Mouse (Mus musculus) CH12.LX (cell line): ENCODE results near the gene Sec24a. TPM values are rescaled to one million over a fixed set of nuclear protein-coding genes. Genes with fewer than 3 reads are reported as not detected.

ENCODE experiments used
- DNase-seq: peaks from one replicate; pipeline ENCODE4 v3.0.0-alpha.2; 2013; ENCODE audit errors: extremely low read depth
- H3K27ac ChIP-seq: 2 replicates; pipeline ENCODE4 v1.5.1; 2012; ENCODE audit warnings: low read depth, mild to moderate bottlenecking, control low read depth, moderate library complexity; ENCODE audit not compliant: insufficient read depth
- H3K27me3 ChIP-seq: replicated peaks from 2 replicates; pipeline ENCODE3; 2012; ENCODE audit warnings: inconsistent platforms
- H3K36me3 ChIP-seq, 2 experiments: replicated peaks in 1 of 2; 2 replicates each; pipeline versions ENCODE3 to v1.6.1; 2012; ENCODE audit warnings: inconsistent platforms in 1 of 2, low read length in 1 of 2, mild to moderate bottlenecking in 1 of 2, mixed read lengths in 1 of 2, moderate library complexity in 1 of 2; ENCODE audit not compliant: control insufficient read depth in 1 of 2, insufficient read depth in 1 of 2
- H3K4me1 ChIP-seq, 2 experiments: 2 replicates each; pipeline ENCODE4 v1.6.1; 2012; ENCODE audit warnings: inconsistent platforms in 1 of 2, moderate library complexity in 1 of 2; ENCODE audit not compliant: insufficient read depth in 2 of 2, control insufficient read depth in 1 of 2
- H3K4me2 ChIP-seq: 2 replicates; pipeline ENCODE4 v1.6.1; 2012; ENCODE audit warnings: low read depth, mild to moderate bottlenecking, control low read depth; ENCODE audit not compliant: poor library complexity, insufficient read depth, severe bottlenecking
- H3K4me3 ChIP-seq, 3 experiments: fragments of 150-350 bp in 1 of 3; sonication (generic) in 1 of 3; replicated peaks in 1 of 3; 2 replicates each; pipeline versions ENCODE3 to v1.5.1; 2011 to 2012; ENCODE audit warnings: low read depth in 2 of 3, low read length in 2 of 3, mild to moderate bottlenecking in 2 of 3, moderate library complexity in 2 of 3, control low read depth in 1 of 3, improper control_type of control experiment in 1 of 3, inconsistent platforms in 1 of 3, mixed read lengths in 1 of 3; ENCODE audit not compliant: poor library complexity in 1 of 3
- H3K79me2 ChIP-seq: replicated peaks from 2 replicates; pipeline ENCODE4 v1.6.1; 2012; ENCODE audit warnings: mild to moderate bottlenecking, moderate library complexity; ENCODE audit not compliant: control insufficient read depth, poor library complexity, insufficient read depth, severe bottlenecking; ENCODE audit errors: extremely low read depth
- H3K9ac ChIP-seq: 2 replicates; pipeline ENCODE4 v1.6.1; 2012; ENCODE audit warnings: low read depth, mild to moderate bottlenecking, control low read depth, moderate library complexity; ENCODE audit not compliant: insufficient read depth
- H3K9me3 ChIP-seq: replicated peaks from 2 replicates; pipeline ENCODE3; 2012; ENCODE audit warnings: low read length, inconsistent platforms, mixed read lengths
- BHLHE40 ChIP-seq: IDR thresholded peaks from 2 replicates; pipeline ENCODE4 v1.6.1; 2011; ENCODE audit warnings: mild to moderate bottlenecking, low read depth, low read length, improper control_type of control experiment
- CHD1 ChIP-seq: IDR thresholded peaks from 2 replicates; pipeline ENCODE4 v1.6.1; 2012; ENCODE audit warnings: low read depth, low read length, improper control_type of control experiment, inconsistent platforms
- CHD2 ChIP-seq: IDR thresholded peaks from 2 replicates; pipeline ENCODE4 v1.6.1; 2011; ENCODE audit warnings: low read length, improper control_type of control experiment
- CTCF ChIP-seq, 2 experiments: IDR thresholded peaks in 1 of 2; conservative IDR thresholded peaks in 1 of 2; 2 replicates each; pipeline ENCODE4 v1.5.1; 2011 to 2012; ENCODE audit warnings: low read depth in 2 of 2, low read length in 2 of 2, improper control_type of control experiment in 1 of 2, inconsistent platforms in 1 of 2, mild to moderate bottlenecking in 1 of 2, moderate library complexity in 1 of 2
- ELF1 ChIP-seq: IDR thresholded peaks from 2 replicates; pipeline ENCODE4 v1.6.1; 2014; ENCODE audit warnings: low read depth, mild to moderate bottlenecking, inconsistent platforms, low read length, improper control_type of control experiment
- EP300 ChIP-seq: IDR thresholded peaks from 2 replicates; pipeline ENCODE4 v1.6.1; 2011; ENCODE audit warnings: low read length, improper control_type of control experiment
- ETS1 ChIP-seq: conservative IDR thresholded peaks from 2 replicates; pipeline ENCODE4 v1.6.1; 2012; ENCODE audit warnings: low read depth, mild to moderate bottlenecking, inconsistent platforms, low read length, improper control_type of control experiment, moderate library complexity
- IRF4 ChIP-seq: IDR thresholded peaks from 2 replicates; pipeline ENCODE4 v1.6.1; 2014; ENCODE audit warnings: low read depth, mild to moderate bottlenecking, inconsistent platforms, low read length, improper control_type of control experiment
- JUN ChIP-seq: IDR thresholded peaks from 2 replicates; pipeline ENCODE4 v1.6.1; 2011; ENCODE audit warnings: low read depth, mild to moderate bottlenecking, low read length, improper control_type of control experiment, moderate library complexity; ENCODE audit not compliant: insufficient read depth
- JUND ChIP-seq: conservative IDR thresholded peaks from 2 replicates; pipeline ENCODE4 v1.6.1; 2011; ENCODE audit warnings: low read depth, low read length, improper control_type of control experiment
- KAT2A ChIP-seq: IDR thresholded peaks from 2 replicates; pipeline ENCODE4 v1.6.1; 2012; ENCODE audit warnings: low read length, improper control_type of control experiment, inconsistent platforms; ENCODE audit not compliant: insufficient replicate concordance
- MAFK ChIP-seq: IDR thresholded peaks from 2 replicates; pipeline ENCODE4 v1.6.1; 2011; ENCODE audit warnings: low read length, improper control_type of control experiment; ENCODE audit not compliant: insufficient replicate concordance
- MAX ChIP-seq: IDR thresholded peaks from 2 replicates; pipeline ENCODE4 v1.6.1; 2011; ENCODE audit warnings: low read length, improper control_type of control experiment
- MEF2A ChIP-seq: IDR thresholded peaks from 2 replicates; pipeline ENCODE4 v1.6.1; 2014; ENCODE audit warnings: low read depth, mild to moderate bottlenecking, inconsistent platforms, low read length, improper control_type of control experiment, borderline replicate concordance
- MXI1 ChIP-seq: IDR thresholded peaks from 2 replicates; pipeline ENCODE4 v1.6.1; 2011; ENCODE audit warnings: mild to moderate bottlenecking, low read depth, low read length, improper control_type of control experiment
- MYC ChIP-seq: IDR thresholded peaks from 2 replicates; pipeline ENCODE4 v1.6.1; 2011; ENCODE audit warnings: low read depth, mild to moderate bottlenecking, improper control_type of control experiment, low read length
- PAX5 ChIP-seq: IDR thresholded peaks from 2 replicates; pipeline ENCODE4 v1.6.1; 2012; ENCODE audit warnings: low read length, inconsistent platforms, mixed read lengths
- POLR2A ChIP-seq: IDR thresholded peaks from 2 replicates; pipeline ENCODE4 v1.6.1; 2011; ENCODE audit warnings: low read depth, mild to moderate bottlenecking, improper control_type of control experiment, low read length
- POLR2AphosphoS2 ChIP-seq: IDR thresholded peaks from 2 replicates; pipeline ENCODE4 v1.6.1; 2011; ENCODE audit warnings: low read depth, low read length, improper control_type of control experiment
- RAD21 ChIP-seq: IDR thresholded peaks from 2 replicates; pipeline ENCODE4 v1.6.1; 2011; ENCODE audit warnings: low read depth, mild to moderate bottlenecking, low read length, improper control_type of control experiment, moderate library complexity
- RCOR1 ChIP-seq: conservative IDR thresholded peaks from 2 replicates; pipeline ENCODE4 v1.6.1; 2012; ENCODE audit warnings: low read depth, mild to moderate bottlenecking, inconsistent platforms, low read length, improper control_type of control experiment
- TCF12 ChIP-seq: IDR thresholded peaks from 2 replicates; pipeline ENCODE4 v1.6.1; 2014; ENCODE audit warnings: low read depth, mild to moderate bottlenecking, inconsistent platforms, low read length, improper control_type of control experiment
- UBTF ChIP-seq: IDR thresholded peaks from 2 replicates; pipeline ENCODE4 v1.6.1; 2012; ENCODE audit warnings: low read depth, mild to moderate bottlenecking, inconsistent platforms, low read length, improper control_type of control experiment, moderate library complexity
- USF1 ChIP-seq: IDR thresholded peaks from 2 replicates; pipeline ENCODE4 v1.6.1; 2014; ENCODE audit warnings: low read depth, mild to moderate bottlenecking, inconsistent platforms, low read length, improper control_type of control experiment
- ZC3H11A ChIP-seq: IDR thresholded peaks from 2 replicates; pipeline ENCODE4 v1.6.1; 2012; ENCODE audit warnings: low read depth, mild to moderate bottlenecking, inconsistent platforms, low read length, improper control_type of control experiment
- ZNF384 ChIP-seq: IDR thresholded peaks from 2 replicates; pipeline ENCODE4 v1.6.1; 2012; ENCODE audit warnings: low read depth, low read length, improper control_type of control experiment, inconsistent platforms
- dilution Hi-C: fragments of 300-500 bp; cut with MboI; formaldehyde crosslinking; loops from 2 replicates; pipeline ENCODE4 v1.14.3; 2020; ENCODE audit warnings: low sequenced_read_pairs; ENCODE audit not compliant: extremely low pct_unique_long_range_greater_than_20kb, extremely low pct_ligation_motif_present
- in situ Hi-C: fragments of 300-500 bp; cut with MboI; formaldehyde crosslinking; loops from 3 replicates; pipeline ENCODE4 v1.14.3; 2019; ENCODE audit warnings: low sequenced_read_pairs, low pct_ligation_motif_present, low pct_unique_long_range_greater_than_20kb, mixed read lengths
- polyA plus RNA-seq: library from polyadenylated mRNA; unstranded; fragments of >175 nt; gene quantifications from 2 replicates; pipeline ENCODE4 v1.2.1, GENCODE M21; 2012; ENCODE audit warnings: low read depth; ENCODE audit not compliant: insufficient read length
- total RNA-seq, 2 experiments: library from RNA; depleted of rRNA; stranded (reverse); fragments of 300-350 nt in 1 of 2; fragments of >200 nt in 1 of 2; gene quantifications; 2 replicates each; pipeline ENCODE4 v1.2.3; 2012 to 2014

The Sec24a gene
- total and polyA plus RNA-seq, 3 experiments, result 5.5 to 16.8 (median 6.3) TPM

DNA sequence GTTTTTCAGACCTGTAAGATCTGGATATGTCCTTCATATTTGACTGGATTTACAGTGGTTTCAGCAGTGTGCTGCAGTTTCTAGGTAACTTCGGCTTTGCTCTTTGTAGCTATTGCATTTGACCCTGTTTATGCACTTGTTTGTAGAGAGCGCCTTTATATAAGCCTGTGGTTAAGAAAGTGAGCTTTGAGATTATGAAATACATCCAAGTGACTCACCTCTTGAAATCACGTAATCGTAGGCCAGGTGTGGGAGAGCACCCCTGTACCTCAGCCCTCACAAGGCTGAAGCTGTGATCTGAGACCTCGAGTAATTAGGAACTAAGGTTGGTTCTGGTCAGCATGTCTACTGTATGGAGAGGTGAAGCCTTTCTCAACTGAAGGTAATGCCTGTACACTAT, 14.0 kb upstream of the Sec24a start:
- H3K4me2 ChIP-seq, result no peak overlapping the region
- H3K4me3 ChIP-seq, result no peak overlapping the region
- no peak for DNase-seq
- no peaks in the 10 kb centered on the region for H3K4me1 ChIP-seq
- H3K79me2 ChIP-seq, result peaks cover 24% of the 10 kb centered on the region
- no peak overlapping the region for H3K9ac ChIP-seq
- H3K27ac ChIP-seq, result no peak overlapping the region
- no peaks in the 10 kb centered on the region for H3K27me3 ChIP-seq
- dilution Hi-C loops, result no loop called here
- H3K36me3 ChIP-seq, result peaks cover 33 to 89% of the 10 kb centered on the region in 2 experiments
- peaks cover 8% of the 10 kb centered on the region for H3K9me3 ChIP-seq
- TF ChIP-seq ZNF384 (no peak), MAX (no peak), CTCF (conservative IDR thresholded peaks at IDR 0.05 in 1 of 2, IDR thresholded peaks at IDR 0.05 in 1 of 2; ENCODE audit: low read depth in 2 of 2, low read length in 2 of 2) (no peak), KAT2A (no peak), POLR2A (no peak), RCOR1 (no peak)
- in situ Hi-C loops, result no loop called here

DNA sequence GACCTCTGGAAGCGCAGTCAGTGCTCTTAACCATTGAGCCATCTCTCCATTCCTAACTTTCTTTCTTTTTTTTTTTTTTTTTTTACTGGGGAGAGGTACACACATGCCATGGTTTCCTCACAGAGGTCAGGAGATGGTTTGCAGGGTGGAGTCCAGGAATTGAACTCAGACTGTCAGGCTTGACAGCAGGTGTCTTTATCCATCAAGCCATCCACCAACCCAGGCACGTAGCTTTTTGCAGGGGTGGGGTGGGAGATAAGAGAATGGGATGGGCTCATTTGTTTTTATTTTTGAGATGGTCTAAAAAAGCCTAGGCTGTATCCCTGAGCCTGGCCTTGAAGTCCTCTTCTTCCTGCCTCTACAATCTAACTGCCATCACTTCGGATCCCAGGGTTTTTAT, 12.1 kb upstream of the Sec24a start:
- no peak overlapping the region for H3K27ac ChIP-seq
- TF ChIP-seq POLR2A, result no peak
- no peak for TF ChIP-seq CHD1
- TF ChIP-seq CHD2, result no peak
- no peak for TF ChIP-seq POLR2AphosphoS2
- TF ChIP-seq USF1, result no peak
- no peak for TF ChIP-seq KAT2A
- H3K79me2 ChIP-seq, result peaks cover 43% of the 10 kb centered on the region
- no peaks in the 10 kb centered on the region for H3K4me1 ChIP-seq
- H3K27me3 ChIP-seq, result no peaks in the 10 kb centered on the region
- H3K9ac ChIP-seq, result no peak overlapping the region
- peaks cover 22 to 90% of the 10 kb centered on the region in 2 experiments for H3K36me3 ChIP-seq
- in situ Hi-C loops (no loop called here), dilution Hi-C loops (no loop called here)
- peaks cover 11% of the 10 kb centered on the region for H3K9me3 ChIP-seq
- no peak for DNase-seq
- H3K4me2 ChIP-seq, result no peak overlapping the region
- H3K4me3 ChIP-seq, result no peak overlapping the region

DNA sequence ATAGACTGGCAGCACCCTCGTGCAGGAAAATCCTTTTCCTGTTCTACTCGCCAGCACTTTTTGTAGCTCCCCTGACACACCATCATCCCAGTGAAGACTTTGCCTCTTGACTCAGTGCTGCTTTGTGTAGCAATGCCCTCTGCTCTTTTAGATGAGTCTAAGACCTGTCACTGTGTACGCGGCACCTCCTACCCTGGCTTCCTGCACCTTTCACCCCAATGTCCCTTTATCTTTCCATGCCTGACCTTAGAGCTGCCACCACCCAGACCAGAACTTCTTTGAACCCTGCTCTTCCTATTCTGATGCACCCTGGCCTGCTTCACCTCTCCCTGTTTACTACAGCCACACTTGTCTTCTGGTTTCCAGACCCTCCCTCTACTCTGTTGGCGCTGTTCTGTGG, 4.9 kb upstream of the Sec24a start:
- peaks cover 83% of the 10 kb centered on the region for H3K79me2 ChIP-seq
- no peak overlapping the region for H3K4me3 ChIP-seq
- peaks cover 5 to 61% of the 10 kb centered on the region in 2 experiments for H3K36me3 ChIP-seq
- TF ChIP-seq IRF4, result no peak
- no peak for TF ChIP-seq EP300
- no peak for TF ChIP-seq BHLHE40
- no peak for TF ChIP-seq RAD21
- no peak for TF ChIP-seq JUND
- no peak for TF ChIP-seq ZC3H11A
- TF ChIP-seq MXI1, result no peak
- no peak for TF ChIP-seq CHD2
- no peak for TF ChIP-seq CHD1
- no peak for TF ChIP-seq PAX5
- TF ChIP-seq MEF2A, result no peak
- no peak for TF ChIP-seq ETS1
- no peak for TF ChIP-seq MAFK
- TF ChIP-seq JUN, result no peak
- TF ChIP-seq MYC, result no peak
- TF ChIP-seq UBTF, result no peak
- no peak for TF ChIP-seq ELF1
- TF ChIP-seq TCF12, result no peak
- TF ChIP-seq, all 38 proteins: peak for 0
- peaks cover 8% of the 10 kb centered on the region for H3K9me3 ChIP-seq
- H3K27ac ChIP-seq, result no peak overlapping the region
- H3K4me1 ChIP-seq, result peaks cover 10 to 31% of the 10 kb centered on the region in 2 experiments
- DNase-seq, result no peak
- H3K4me2 ChIP-seq, result no peak overlapping the region
- dilution Hi-C loops (no loop called here), in situ Hi-C loops (no loop called here)
- H3K27me3 ChIP-seq, result no peaks in the 10 kb centered on the region
- no peak overlapping the region for H3K9ac ChIP-seq
